Mouse (Mus musculus) limb, embryonic 11.5 days (tissue): ENCODE measurements around the gene Mindy4b-ps. TPM values are rescaled to one million over a fixed set of nuclear protein-coding genes. Genes with fewer than 3 reads are reported as not detected.

Source experiments
- ATAC-seq: fragments of 200-750 bp; cut with Nextera tagmentation; 2 replicates; pipeline ENCODE4 v1.8.0; 2017; ENCODE audit warnings: low read depth; ENCODE audit not compliant: insufficient number of reproducible peaks, low FRiP score, low TSS enrichment
- DNase-seq: peaks from one replicate; pipeline ENCODE4 v3.0.0-alpha.2; 2015; ENCODE audit warnings: low spot score
- H3K27ac ChIP-seq: fragments of 300-500 bp; sonication (generic); replicated peaks from 2 replicates; pipeline ENCODE4 v1.5.1; 2014; ENCODE audit warnings: low read depth, mild to moderate bottlenecking, low read length
- H3K27me3 ChIP-seq: fragments of 300-500 bp; sonication (generic); 2 replicates; pipeline ENCODE4 v1.6.1; 2014; ENCODE audit warnings: mild to moderate bottlenecking, low read length, mixed read lengths; ENCODE audit not compliant: control insufficient read depth, insufficient read depth
- H3K36me3 ChIP-seq: fragments of 300-500 bp; sonication (generic); 2 replicates; pipeline ENCODE4 v1.6.1; 2014; ENCODE audit warnings: mild to moderate bottlenecking, low read length, moderate library complexity, mixed read lengths; ENCODE audit not compliant: control insufficient read depth, insufficient read depth
- H3K4me1 ChIP-seq: fragments of 300-500 bp; sonication (generic); 2 replicates; pipeline ENCODE4 v1.6.1; 2014; ENCODE audit warnings: low read length, mixed read lengths; ENCODE audit not compliant: control insufficient read depth, insufficient read depth
- H3K4me2 ChIP-seq: fragments of 300-500 bp; sonication (generic); 2 replicates; pipeline ENCODE4 v1.6.1; 2014; ENCODE audit warnings: low read depth, mild to moderate bottlenecking, moderate library complexity; ENCODE audit not compliant: severe bottlenecking
- H3K4me3 ChIP-seq: fragments of 300-500 bp; sonication (generic); 2 replicates; pipeline ENCODE4 v1.5.1; 2014; ENCODE audit warnings: low read depth, low read length
- H3K9ac ChIP-seq: fragments of 300-500 bp; sonication (generic); 2 replicates; pipeline ENCODE4 v1.6.1; 2014; ENCODE audit warnings: mild to moderate bottlenecking, low read length
- H3K9me3 ChIP-seq: fragments of 300-500 bp; sonication (generic); 2 replicates; pipeline ENCODE4 v1.6.1; 2016; ENCODE audit warnings: low read length; ENCODE audit not compliant: control insufficient read depth
- WGBS: fragments of 180-500 bp; shearing (Covaris S2); extraction: QIAGEN DNeasy Blood & Tissue Kit; methylation state at CpG from one replicate; pipeline ENCODE4 v1.1.7; 2014; 5-methylcytosine and 5-hydroxymethylcytosine counted together
- polyA plus RNA-seq: library from polyadenylated mRNA; unstranded; fragments of >200 nt; fragmentation: Nextera tagmentation; extraction: Ambion mirVana; gene quantifications from 2 replicates; pipeline ENCODE4 v1.2.1, GENCODE M21; 2014

Gene Mindy4b-ps
- polyA plus RNA-seq, 1 experiment from 2014 or later, result not detected

GRCm38 (mm10) chr3:58798676-58799075, 23.4 kb downstream of the Mindy4b-ps start:
- Histone ChIP-seq H3K4me2 (no peak overlapping the region), H3K27me3 (no peaks in the 10 kb centered on the region), H3K9me3 (no peaks in the 10 kb centered on the region), H3K4me1 (no peaks in the 10 kb centered on the region), H3K36me3 (no peaks in the 10 kb centered on the region), H3K4me3 (no peak overlapping the region), H3K9ac (no peak overlapping the region), H3K27ac (no peak overlapping the region)
- ATAC-seq (no peak), DNase-seq (no peak)
- WGBS, result 80% methylated on average over 4 of the region's 4 CpGs

GRCm38 (mm10) chr3:58798245-58798644, 23.9 kb downstream of the Mindy4b-ps start:
- Histone ChIP-seq H3K27ac (no peak overlapping the region), H3K36me3 (no peaks in the 10 kb centered on the region), H3K4me1 (no peaks in the 10 kb centered on the region), H3K27me3 (no peaks in the 10 kb centered on the region), H3K9me3 (no peaks in the 10 kb centered on the region), H3K4me2 (no peak overlapping the region), H3K4me3 (no peak overlapping the region), H3K9ac (no peak overlapping the region)
- DNase-seq, result no peak
- WGBS, result 66% methylated on average over 8 of the region's 8 CpGs
- no peak for ATAC-seq

- Histone ChIP-seq H3K9ac (no peak overlapping the region), H3K9me3 (no peaks in the 10 kb centered on the region), H3K4me3 (no peak overlapping the region), H3K27ac (no peak overlapping the region), H3K36me3 (no peaks in the 10 kb centered on the region), H3K4me1 (no peaks in the 10 kb centered on the region), H3K4me2 (no peak overlapping the region), H3K27me3 (no peaks in the 10 kb centered on the region)
- DNase-seq, result no peak
- ATAC-seq, result no peak
- 87% methylated on average over 7 of the region's 7 CpGs for WGBS
Measured at GRCm38 (mm10) chr3:58789473-58789872, 32.6 kb downstream of the Mindy4b-ps start.

GRCm38 (mm10) chr3:58789033-58789432, 33.1 kb downstream of the Mindy4b-ps start:
- DNase-seq (no peak), ATAC-seq (no peak)
- Histone ChIP-seq H3K9me3 (no peaks in the 10 kb centered on the region), H3K9ac (no peak overlapping the region), H3K4me1 (no peaks in the 10 kb centered on the region), H3K27ac (no peak overlapping the region), H3K36me3 (no peaks in the 10 kb centered on the region), H3K27me3 (no peaks in the 10 kb centered on the region), H3K4me2 (no peak overlapping the region), H3K4me3 (no peak overlapping the region)
- WGBS, result 80% methylated on average over 5 of the region's 5 CpGs

- no peaks in the 10 kb centered on the region for H3K4me1 ChIP-seq
- no peak overlapping the region for H3K4me3 ChIP-seq
- H3K4me2 ChIP-seq, result no peak overlapping the region
- DNase-seq (no peak), ATAC-seq (no peak)
- H3K36me3 ChIP-seq, result no peaks in the 10 kb centered on the region
- H3K9ac ChIP-seq, result no peak overlapping the region
- H3K27me3 ChIP-seq, result no peaks in the 10 kb centered on the region
- no peak overlapping the region for H3K27ac ChIP-seq
- no peaks in the 10 kb centered on the region for H3K9me3 ChIP-seq
- WGBS, result 76% methylated on average over 4 of the region's 4 CpGs
Measured at GRCm38 (mm10) chr3:58786470-58786869, 35.6 kb downstream of the Mindy4b-ps start.

GRCm38 (mm10) chr3:58785863-58786262, 36.2 kb downstream of the Mindy4b-ps start:
- WGBS, result 18% methylated on average over 10 of the region's 10 CpGs
- ATAC-seq (peak; percentile 62; the same call in 1 of the 2 replicates), DNase-seq (peak; percentile 55)
- H3K36me3 ChIP-seq, result no peaks in the 10 kb centered on the region
- H3K27me3 ChIP-seq, result no peaks in the 10 kb centered on the region
- no peaks in the 10 kb centered on the region for H3K4me1 ChIP-seq
- no peaks in the 10 kb centered on the region for H3K9me3 ChIP-seq
- no peak overlapping the region for H3K9ac ChIP-seq
- no peak overlapping the region for H3K27ac ChIP-seq
- H3K4me3 ChIP-seq, result no peak overlapping the region
- H3K4me2 ChIP-seq, result no peak overlapping the region

- WGBS, result 35% methylated on average over 8 of the region's 8 CpGs
- H3K4me2 ChIP-seq, result no peak overlapping the region
- no peaks in the 10 kb centered on the region for H3K27me3 ChIP-seq
- no peaks in the 10 kb centered on the region for H3K4me1 ChIP-seq
- no peaks in the 10 kb centered on the region for H3K36me3 ChIP-seq
- H3K4me3 ChIP-seq, result no peak overlapping the region
- DNase-seq (no peak), ATAC-seq (0 out of 2 replicates have a peak, but pooled peaks have one; percentile 21)
- no peak overlapping the region for H3K9ac ChIP-seq
- no peak overlapping the region for H3K27ac ChIP-seq
- no peaks in the 10 kb centered on the region for H3K9me3 ChIP-seq
Measured at GRCm38 (mm10) chr3:58784219-58785092, 37.7 kb downstream of the Mindy4b-ps start.

GRCm38 (mm10) chr3:58783602-58784218, 38.4 kb downstream of the Mindy4b-ps start:
- H3K4me1 ChIP-seq, result no peaks in the 10 kb centered on the region
- no peak overlapping the region for H3K9ac ChIP-seq
- no peak overlapping the region for H3K27ac ChIP-seq
- DNase-seq (no peak), ATAC-seq (0 out of 2 replicates have a peak, but pooled peaks have one; percentile 26)
- no peaks in the 10 kb centered on the region for H3K9me3 ChIP-seq
- no peaks in the 10 kb centered on the region for H3K36me3 ChIP-seq
- WGBS, result 56% methylated on average over 8 of the region's 8 CpGs
- H3K4me3 ChIP-seq, result no peak overlapping the region
- H3K4me2 ChIP-seq, result no peak overlapping the region
- H3K27me3 ChIP-seq, result no peaks in the 10 kb centered on the region
